Mouse (Mus musculus): ENCODE measurements at regions not wholly inside any gene's neighbourhood (a gene's known extent, or its start where the extent isn't known, plus 50 kb on each side); places are given as distances from the start of the nearest gene placed in this dataset.
A peak's percentile ranks its signal among the peaks of the same experiment; 100 is the strongest.

GRCm38 (mm10) chrX:60833456-60833855, 59.8 kb downstream of the Sox3 start:
- DNase-seq: no peak

GRCm38 (mm10) chrX:60831330-60832027, 61.8 kb downstream of the Sox3 start:
- peak in 1 of 2 experiments; percentile 4 for DNase-seq

- peak; percentile 23 to 61 for DNase-seq
These were observed 67.8 kb downstream of the Sox3 start for GRCm38 (mm10) chrX:60825181-60826080.

DNA sequence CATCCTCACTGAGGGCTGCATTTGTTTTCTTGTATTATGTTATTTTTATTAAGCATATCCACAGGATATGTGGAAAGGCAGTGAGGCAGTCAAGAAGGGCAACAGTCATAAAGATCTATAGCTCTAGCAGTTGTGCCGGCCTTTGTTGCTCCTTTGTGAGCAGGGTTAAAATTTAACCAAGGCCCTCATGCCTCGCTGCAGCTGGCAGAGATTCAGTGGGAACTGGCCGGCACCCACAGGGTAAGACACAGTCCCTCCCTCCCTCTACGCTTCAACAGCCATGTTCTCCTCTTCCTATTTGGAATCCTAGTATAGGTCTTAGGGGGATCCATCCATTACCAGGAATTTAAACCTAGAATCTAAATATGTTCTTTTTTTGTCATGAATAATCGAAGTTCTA, 94.7 kb downstream of the Sox3 start:
- DNase-seq: peak; percentile 61 to 65

DNA sequence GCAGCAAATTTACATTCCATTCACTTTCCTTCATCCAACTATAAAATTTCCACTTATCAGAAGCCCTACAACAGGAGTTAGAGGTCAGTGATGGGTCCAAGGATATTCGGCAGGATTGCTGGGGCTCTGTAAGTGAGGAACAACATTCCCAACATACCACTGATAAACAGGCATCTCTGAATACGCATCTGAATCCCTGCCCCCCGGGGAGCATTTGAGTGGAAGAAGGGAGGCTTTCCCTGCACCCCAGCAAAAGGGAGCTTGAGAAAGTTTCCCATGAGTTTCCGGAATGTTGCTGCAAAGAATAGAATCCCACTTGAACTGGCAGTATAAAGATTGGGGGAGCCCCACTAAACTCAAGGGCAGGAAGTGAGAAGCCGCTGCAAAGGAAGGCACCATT, 112.5 kb downstream of the Sox3 start:
- DNase-seq: no peak

DNA sequence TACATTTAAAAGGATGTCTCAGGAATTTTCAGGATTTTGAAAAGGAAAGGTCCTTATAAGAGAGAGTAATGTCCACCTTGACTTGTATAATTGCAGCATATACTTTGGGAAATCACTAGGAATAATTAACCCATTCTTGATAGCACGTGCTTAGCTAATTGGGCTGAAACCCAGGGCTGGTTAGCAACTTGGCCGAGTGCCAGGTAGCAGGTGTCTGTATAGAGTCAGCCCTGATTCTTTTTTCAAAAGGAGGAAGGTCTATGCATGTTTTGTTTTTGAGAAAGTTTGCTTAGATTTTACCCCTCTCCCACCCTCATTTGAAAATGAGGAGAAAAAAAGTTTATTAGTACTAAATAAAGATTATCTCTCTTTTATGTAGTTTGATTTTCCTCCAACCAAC, 113.1 kb downstream of the Sox3 start:
- peak; percentile 14 to 26 for DNase-seq

DNA sequence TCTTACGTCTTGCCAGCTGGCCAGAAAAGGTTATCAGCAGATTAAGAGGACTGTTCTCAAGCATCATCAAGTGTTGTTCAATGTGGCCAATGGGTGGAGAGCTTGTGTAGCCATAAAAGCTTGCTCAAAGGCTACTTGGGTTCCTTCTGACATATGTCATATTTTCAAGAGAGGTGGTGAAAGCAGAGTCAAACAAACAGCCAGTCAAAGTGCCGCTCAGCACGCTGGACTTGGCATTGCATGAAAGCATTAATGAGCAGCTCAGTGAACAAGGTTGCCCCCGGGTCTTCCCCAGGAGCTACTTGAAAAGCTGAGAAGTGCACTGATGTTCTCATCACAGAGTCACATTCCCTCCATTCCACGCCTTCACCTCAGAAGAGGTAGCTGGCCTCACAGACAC, 119.6 kb downstream of the Sox3 start:
- no peak for DNase-seq

DNA sequence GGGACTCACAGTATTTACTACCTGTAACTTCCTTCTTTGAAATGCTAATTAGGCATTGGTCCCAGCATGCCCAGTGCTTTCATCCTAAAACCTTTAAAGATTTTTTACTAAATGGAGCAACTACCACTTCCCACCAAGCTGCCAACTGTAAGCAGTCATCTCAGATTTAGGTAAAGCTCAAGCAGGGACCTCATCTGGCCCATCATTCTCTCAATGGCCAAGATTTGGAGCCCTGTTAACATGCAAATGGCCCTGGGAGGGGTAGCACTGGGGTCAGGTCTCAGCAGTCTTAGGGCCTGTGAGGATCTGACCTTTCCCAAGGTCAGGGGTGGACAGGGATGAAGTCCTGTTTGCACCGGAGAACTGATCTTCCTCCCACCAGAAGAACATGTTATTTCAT, 120.8 kb downstream of the Sox3 start:
- DNase-seq: no peak

GRCm38 (mm10) chrX:60750456-60750855, 142.8 kb downstream of the Sox3 start:
- DNase-seq: no peak

DNA sequence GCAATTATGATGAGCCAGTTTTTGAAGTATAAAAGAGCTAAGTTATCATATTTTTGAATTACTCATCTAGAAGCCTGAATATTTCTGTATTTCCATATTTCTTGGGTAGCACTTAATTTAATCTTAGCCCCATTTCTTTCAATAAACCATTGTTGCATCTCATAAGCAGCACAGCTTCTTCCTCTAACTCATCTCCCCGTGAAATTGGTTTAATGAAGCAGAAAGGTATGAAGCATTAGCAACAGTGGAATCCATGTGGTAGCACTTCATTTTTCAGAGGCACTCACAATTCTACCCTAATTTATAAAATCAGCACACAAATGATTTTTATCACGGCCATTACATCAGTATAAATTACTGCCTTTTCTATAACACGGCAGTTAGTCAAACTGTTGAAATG, 149.3 kb downstream of the Sox3 start:
- DNase-seq: no peak

DNA sequence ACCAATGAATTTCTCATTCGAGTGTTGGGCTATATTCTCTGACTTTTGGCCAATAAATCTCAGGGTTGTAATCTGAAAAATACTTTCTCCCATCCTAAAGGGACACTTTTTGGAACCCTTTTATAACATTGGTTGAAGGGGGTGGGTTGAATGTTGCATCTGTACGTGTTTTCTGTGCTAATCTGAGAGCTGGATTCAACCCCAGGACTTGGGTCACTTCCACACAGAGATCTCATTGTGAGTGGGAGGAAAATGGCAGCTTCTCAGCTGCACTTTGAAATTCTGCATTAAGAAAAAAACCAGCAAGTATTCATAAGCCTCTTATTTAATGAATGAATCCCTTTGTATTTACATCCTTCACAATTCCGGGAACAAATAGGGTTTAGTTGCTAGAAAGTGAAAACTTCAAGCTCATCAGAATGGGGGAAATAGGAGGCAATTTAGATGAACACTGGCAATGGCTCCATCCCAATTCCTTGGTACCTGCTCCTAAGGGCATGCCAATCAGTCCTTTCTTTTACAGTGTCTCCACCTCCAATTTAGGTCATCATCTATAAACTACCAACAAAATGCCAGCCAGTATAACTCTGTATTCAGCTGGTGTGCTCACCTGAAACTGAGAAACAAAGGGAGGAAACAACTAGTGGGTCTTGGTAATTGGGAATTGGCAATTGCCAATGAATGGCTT, 150.1 kb downstream of the Sox3 start:
- DNase-seq: no peak

- DNase-seq: no peak
These were observed 127.1 kb upstream of the Atp11c start for GRCm38 (mm10) chrX:60719428-60720151.

DNA sequence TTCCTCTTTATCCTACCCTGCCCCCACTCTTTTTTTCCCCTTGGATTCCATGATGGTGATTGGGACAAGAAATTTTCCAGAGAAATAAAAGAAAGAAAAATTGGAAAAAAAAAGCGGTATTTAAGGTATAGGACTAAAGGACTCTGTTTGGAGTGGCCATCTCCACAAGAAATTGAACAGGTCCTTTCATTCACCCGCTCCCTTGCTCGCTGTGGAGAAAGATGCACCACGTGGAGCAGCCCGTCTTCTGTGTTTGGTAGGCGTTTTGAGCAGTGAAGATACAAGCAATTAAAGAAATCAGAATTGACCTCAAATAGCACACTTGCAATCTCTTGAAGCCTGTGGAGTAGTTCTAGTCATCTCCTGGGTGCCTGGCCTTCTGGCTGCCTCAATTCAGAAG, 126.3 kb upstream of the Atp11c start:
- DNase-seq: no peak

DNA sequence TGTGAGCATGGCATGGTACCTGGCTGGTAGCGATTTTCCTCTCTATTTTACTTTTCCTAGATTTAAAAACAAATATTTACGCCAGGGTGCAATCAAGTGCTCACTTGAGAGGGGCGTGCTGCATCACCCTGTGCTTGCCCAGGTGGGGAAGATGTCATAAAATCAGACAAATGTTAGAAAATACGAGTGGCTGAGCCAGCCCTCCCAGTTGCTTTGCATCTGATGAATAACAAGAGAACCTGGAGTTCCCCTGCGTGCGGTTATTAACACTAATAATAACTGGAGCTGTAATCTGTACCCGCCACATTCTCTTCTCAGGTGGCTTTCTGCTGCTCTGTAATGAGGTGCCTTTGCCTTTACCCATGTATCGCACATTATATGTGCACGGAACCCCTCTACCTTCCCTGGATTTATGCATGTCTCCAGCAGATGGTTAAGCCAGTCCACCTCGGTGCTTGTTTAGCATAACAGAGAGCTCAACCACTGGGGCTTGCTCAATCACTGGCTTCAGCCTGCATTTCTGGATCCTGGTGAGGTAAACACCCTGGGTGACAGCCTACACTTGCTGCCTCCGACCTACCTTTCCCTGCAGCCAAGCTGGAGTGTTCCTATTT, 125.8 kb upstream of the Atp11c start:
- no peak for DNase-seq

GRCm38 (mm10) chrX:60681036-60681706, 88.7 kb upstream of the Atp11c start:
- no peak for DNase-seq

DNA sequence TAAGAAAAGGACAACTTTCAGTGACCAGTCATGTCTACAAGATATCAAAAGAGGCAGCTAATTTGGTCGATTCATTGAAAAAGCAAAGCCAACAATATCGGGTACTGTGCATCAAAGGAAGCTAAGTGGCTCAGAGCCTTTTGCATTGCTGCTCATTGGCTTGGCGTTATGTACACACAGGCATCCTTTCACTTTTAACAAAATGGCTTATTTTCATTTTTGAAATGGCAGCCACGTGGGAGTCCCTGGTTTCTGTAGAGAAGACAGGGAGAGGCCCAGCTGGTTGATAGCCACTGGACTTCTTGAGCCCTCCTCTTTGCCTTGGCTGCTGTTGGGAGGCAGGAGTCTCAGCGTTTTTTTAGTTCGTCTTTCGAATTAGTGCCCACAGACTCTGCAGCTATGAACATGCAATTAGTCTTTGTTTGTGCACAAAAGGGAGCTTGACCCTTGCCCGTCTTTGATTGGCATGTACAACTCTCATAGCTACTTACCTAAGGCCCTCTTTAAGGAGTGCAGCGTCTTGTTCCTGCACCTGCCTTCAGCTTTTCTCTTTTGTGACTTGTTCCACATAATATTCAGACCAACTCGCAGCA, 52.3 kb upstream of the Atp11c start:
- no peak for DNase-seq

Measured in kidney, postnatal 36 days (tissue).